Mouse (Mus musculus): ENCODE results near the gene Hmg20b. TPM values are rescaled to one million over a fixed set of nuclear protein-coding genes. Genes with fewer than 3 reads are reported as not detected.

Gene Hmg20b
- polyA plus RNA-seq, 1 experiment from 2014 or later, result 82.8 TPM

- no peak for ATAC-seq (replicated peaks; ENCODE audit: insufficient number of reproducible peaks, insufficient read depth, low FRiP score, low read depth)
- Histone ChIP-seq H3K4me2 (peak overlapping the region; percentile 66), H3K36me3 (peaks cover 49% of the 10 kb centered on the region), H3K4me3 (peak overlapping the region; percentile 80), H3K9me3 (replicated peaks) (no peaks in the 10 kb centered on the region), H3K9ac (no peak overlapping the region), H3K27me3 (no peaks in the 10 kb centered on the region), H3K27ac (no peak overlapping the region), H3K4me1 (replicated peaks) (peaks cover 43% of the 10 kb centered on the region)
- 92% methylated on average over 27 of the region's 27 CpGs for WGBS
Observed at GRCm38 (mm10) chr10:81322444-81322843, 27.8 kb downstream of the Hmg20b start.

DNA sequence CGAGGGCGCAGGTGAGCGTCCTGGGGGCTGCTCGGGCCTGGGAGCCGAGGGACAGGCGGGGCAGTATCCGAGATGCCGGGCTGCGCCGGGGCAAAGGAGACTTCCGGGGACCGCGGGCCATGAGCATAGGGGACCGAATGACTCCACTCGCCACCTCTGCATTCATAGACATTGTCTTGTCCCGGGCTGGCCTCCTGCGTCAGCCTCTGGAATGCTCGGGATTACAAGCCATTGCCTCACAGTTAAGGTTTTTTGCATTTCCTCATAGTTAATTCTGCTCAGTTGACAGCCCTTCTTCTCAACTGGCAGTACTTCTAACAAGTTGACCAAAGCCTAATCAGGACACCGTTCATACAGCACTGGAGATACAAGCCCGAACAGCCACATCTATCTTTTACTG lies 28.8 kb downstream of the Hmg20b start:
- Histone ChIP-seq H3K36me3 (peaks cover 44% of the 10 kb centered on the region), H3K9me3 (replicated peaks) (no peaks in the 10 kb centered on the region), H3K4me2 (peak overlapping the region; percentile 66), H3K9ac (peak overlapping the region; percentile 85), H3K27ac (peak overlapping the region; percentile 91), H3K4me1 (replicated peaks) (peaks cover 48% of the 10 kb centered on the region), H3K27me3 (no peaks in the 10 kb centered on the region), H3K4me3 (peak overlapping the region; percentile 80)
- WGBS, result 3% methylated on average over 20 of the region's 20 CpGs
- no peak for ATAC-seq (replicated peaks; ENCODE audit: insufficient number of reproducible peaks, insufficient read depth, low FRiP score, low read depth)

- H3K4me1 ChIP-seq (replicated peaks), result peaks cover 47% of the 10 kb centered on the region
- H3K27me3 ChIP-seq, result no peaks in the 10 kb centered on the region
- under 1% methylated on average over 68 of the region's 68 CpGs for WGBS
- peak within 1 kb of the TSS; percentile 91 for H3K27ac ChIP-seq
- ATAC-seq (replicated peaks; ENCODE audit: insufficient number of reproducible peaks, insufficient read depth, low FRiP score, low read depth), result peak; percentile 92
- H3K4me2 ChIP-seq, result peak within 1 kb of the TSS; percentile 66
- peaks cover 43% of the 10 kb centered on the region for H3K36me3 ChIP-seq
- peak within 1 kb of the TSS; percentile 85 for H3K9ac ChIP-seq
- no peaks in the 10 kb centered on the region for H3K9me3 ChIP-seq (replicated peaks)
- H3K4me3 ChIP-seq, result peak within 1 kb of the TSS; percentile 80
Observed at GRCm38 (mm10) chr10:81320550-81321347, 29.5 kb downstream of the Hmg20b start, which contains the start of gene Cactin. TSS of gene Cactin (plus strand) at chr10:81321103.

GRCm38 (mm10) chr10:81319741-81320549 lies 30.3 kb downstream of the Hmg20b start:
- Histone ChIP-seq H3K4me2 (peak overlapping the region; percentile 65), H3K36me3 (peaks cover 42% of the 10 kb centered on the region), H3K27ac (peak overlapping the region; percentile 91), H3K9me3 (replicated peaks) (no peaks in the 10 kb centered on the region), H3K4me1 (replicated peaks) (peaks cover 47% of the 10 kb centered on the region), H3K27me3 (no peaks in the 10 kb centered on the region), H3K9ac (peak overlapping the region; percentile 53), H3K4me3 (peak overlapping the region; percentile 80)
- ATAC-seq (replicated peaks; ENCODE audit: insufficient number of reproducible peaks, insufficient read depth, low FRiP score, low read depth), result no peak; the same call in 1 of the 2 replicates
- WGBS, result 1% methylated on average over 38 of the region's 38 CpGs

DNA sequence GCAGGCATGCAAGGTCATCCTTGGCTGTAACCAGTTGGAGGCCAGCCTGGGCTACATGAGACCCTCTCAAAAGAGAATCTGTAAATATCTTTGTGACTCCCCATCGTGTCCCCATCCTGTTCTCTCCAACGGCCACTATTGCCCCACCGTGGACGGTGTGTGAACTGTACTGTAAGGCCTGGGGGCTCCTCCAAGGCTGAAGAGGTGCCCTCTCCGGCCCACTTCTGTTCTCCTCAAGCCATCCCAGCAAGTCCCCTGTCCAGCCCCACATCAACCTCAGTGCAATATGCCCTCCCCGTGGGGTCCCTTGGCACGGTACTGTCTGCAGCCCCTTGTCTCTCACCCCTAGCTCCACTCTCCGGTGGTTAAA lies 31.0 kb downstream of the Hmg20b start:
- Histone ChIP-seq H3K4me2 (peak overlapping the region; percentile 65), H3K4me1 (replicated peaks) (peaks cover 47% of the 10 kb centered on the region), H3K9me3 (replicated peaks) (no peaks in the 10 kb centered on the region), H3K36me3 (peaks cover 41% of the 10 kb centered on the region), H3K9ac (peak overlapping the region; percentile 53), H3K27me3 (no peaks in the 10 kb centered on the region), H3K27ac (peak overlapping the region; percentile 91), H3K4me3 (peak overlapping the region; percentile 80)
- no peak for ATAC-seq (replicated peaks; ENCODE audit: insufficient number of reproducible peaks, insufficient read depth, low FRiP score, low read depth)
- WGBS, result 37% methylated on average over 8 of the region's 8 CpGs

DNA sequence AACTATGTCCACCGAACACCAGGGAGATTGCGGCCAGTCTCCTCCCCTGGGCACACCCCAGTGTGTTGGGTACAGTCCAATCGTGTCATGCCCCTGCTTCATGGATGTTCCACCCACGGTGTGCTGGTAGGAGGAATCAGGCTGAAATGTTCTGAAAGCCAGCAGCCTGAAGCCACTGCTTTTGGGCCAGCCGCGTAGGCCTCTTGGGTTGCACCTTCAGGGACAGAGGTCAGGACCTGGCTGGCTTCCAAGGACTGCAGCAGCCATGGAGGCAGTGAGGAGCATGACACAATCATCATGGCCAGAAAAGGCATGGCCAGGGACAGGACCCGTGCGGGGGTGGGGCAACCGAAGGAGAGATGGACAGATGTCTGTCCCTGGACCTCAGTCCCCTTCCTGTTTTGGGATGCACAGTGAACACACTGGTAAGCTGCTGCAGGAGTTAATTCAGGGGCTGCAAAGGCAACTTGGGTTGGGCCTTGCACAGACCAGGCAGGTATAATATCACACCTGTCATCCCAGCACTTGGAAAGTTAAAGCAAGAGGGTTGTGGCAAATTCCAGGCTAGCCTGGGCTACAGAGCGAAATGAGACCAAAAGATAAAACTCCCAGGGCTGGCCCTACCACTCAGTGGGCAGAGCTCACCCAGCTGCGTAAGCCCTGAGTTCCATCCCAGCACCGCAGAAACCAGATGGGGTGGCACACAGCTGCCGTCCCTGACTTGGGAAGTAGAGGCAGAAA lies 31.5 kb downstream of the Hmg20b start:
- Histone ChIP-seq H3K36me3 (peaks cover 41% of the 10 kb centered on the region), H3K27ac (peak overlapping the region; percentile 91; the same call in 1 of the 2 replicates), H3K4me2 (peak overlapping the region; percentile 65), H3K4me1 (replicated peaks) (peaks cover 47% of the 10 kb centered on the region), H3K27me3 (no peaks in the 10 kb centered on the region), H3K9ac (peak overlapping the region; percentile 53; the same call in 1 of the 2 replicates), H3K9me3 (replicated peaks) (no peaks in the 10 kb centered on the region), H3K4me3 (no peak overlapping the region)
- WGBS, result 77% methylated on average over 13 of the region's 13 CpGs
- ATAC-seq (replicated peaks; ENCODE audit: insufficient number of reproducible peaks, insufficient read depth, low FRiP score, low read depth), result no peak

DNA sequence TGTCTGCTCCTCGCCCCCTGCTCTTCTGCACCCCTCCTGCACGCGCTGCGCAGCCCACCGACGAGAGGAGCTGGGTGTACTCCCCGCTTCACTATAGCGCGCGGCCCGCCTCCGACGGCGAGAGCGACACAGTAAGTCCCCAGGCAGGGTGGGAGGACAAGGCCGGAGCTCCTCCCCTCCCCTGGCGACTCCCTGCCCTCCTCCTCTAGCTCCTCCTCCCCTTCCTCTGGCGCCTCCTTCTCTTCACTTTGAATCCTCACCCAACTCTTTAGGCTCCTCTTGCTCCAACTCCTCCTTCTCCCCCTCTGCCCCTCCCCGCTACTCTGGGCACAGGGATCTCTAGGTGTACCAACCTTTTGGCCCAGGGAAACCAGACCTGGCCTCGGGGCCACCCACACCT lies 33.0 kb downstream of the Hmg20b start:
- Histone ChIP-seq H3K9ac (peak overlapping the region; percentile 10; the same call in 1 of the 2 replicates), H3K4me2 (peak overlapping the region; percentile 57), H3K27ac (no peak overlapping the region), H3K36me3 (peaks cover 40% of the 10 kb centered on the region), H3K4me1 (replicated peaks) (peaks cover 44% of the 10 kb centered on the region), H3K4me3 (peak overlapping the region; percentile 29), H3K9me3 (replicated peaks) (no peaks in the 10 kb centered on the region), H3K27me3 (no peaks in the 10 kb centered on the region)
- 22% methylated on average over 20 of the region's 20 CpGs for WGBS
- no peak for ATAC-seq (replicated peaks; ENCODE audit: insufficient number of reproducible peaks, insufficient read depth, low FRiP score, low read depth)

DNA sequence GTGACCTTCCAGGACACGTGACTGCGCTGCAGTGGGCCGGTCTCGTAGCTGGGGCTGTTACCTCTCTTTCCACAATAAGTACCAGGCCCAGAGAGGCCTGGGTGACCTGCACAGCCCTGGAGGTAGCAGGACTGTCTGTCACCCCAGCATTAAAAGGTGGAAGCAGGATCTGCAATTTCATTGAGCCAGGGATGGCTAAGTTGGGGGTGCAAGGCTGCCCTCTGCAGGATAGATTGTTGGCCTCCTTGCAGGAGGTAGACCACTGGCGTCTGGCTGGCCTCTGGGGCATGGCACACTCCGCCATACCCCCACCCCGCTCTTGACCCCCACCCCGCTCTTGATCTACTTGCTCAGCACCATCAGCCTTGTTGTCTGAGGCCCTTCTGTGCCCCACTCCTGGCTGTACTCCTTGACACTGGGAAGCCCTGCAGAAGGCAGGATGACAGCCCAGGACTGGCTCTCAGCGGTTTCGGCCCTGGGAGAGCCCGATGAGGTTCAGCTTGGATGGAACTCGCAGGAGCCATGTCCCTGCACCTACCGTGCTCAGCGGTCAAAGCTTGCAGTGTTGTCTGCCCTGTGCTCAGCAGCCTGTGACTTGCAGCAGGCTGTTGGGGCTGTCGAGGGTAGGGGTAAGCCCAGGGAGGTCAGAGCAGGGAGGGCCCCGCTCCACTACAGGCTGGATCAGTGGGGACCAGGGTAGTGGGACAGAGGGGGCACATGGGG lies 33.8 kb downstream of the Hmg20b start:
- Histone ChIP-seq H3K4me3 (peak overlapping the region; percentile 29), H3K9ac (peak overlapping the region; percentile 10; the same call in 1 of the 2 replicates), H3K9me3 (replicated peaks) (no peaks in the 10 kb centered on the region), H3K27ac (no peak overlapping the region), H3K4me1 (replicated peaks) (peaks cover 37% of the 10 kb centered on the region), H3K27me3 (no peaks in the 10 kb centered on the region), H3K36me3 (peaks cover 47% of the 10 kb centered on the region), H3K4me2 (peak overlapping the region; percentile 57)
- 49% methylated on average over 16 of the region's 16 CpGs for WGBS
- no peak for ATAC-seq (replicated peaks; ENCODE audit: insufficient number of reproducible peaks, insufficient read depth, low FRiP score, low read depth)

- ATAC-seq (replicated peaks; ENCODE audit: insufficient number of reproducible peaks, insufficient read depth, low FRiP score, low read depth), result no peak
- Histone ChIP-seq H3K27me3 (no peaks in the 10 kb centered on the region), H3K27ac (no peak overlapping the region), H3K9me3 (replicated peaks) (no peaks in the 10 kb centered on the region), H3K9ac (no peak overlapping the region), H3K4me3 (no peak overlapping the region), H3K4me2 (no peak overlapping the region), H3K36me3 (peaks cover 57% of the 10 kb centered on the region), H3K4me1 (replicated peaks) (peaks cover 37% of the 10 kb centered on the region)
- WGBS, result 87% methylated on average over 16 of the region's 16 CpGs
Observed at GRCm38 (mm10) chr10:81315587-81315986, 34.7 kb downstream of the Hmg20b start.

GRCm38 (mm10) chr10:81314201-81314600 lies 36.1 kb downstream of the Hmg20b start:
- WGBS, result 76% methylated on average over 7 of the region's 7 CpGs
- ATAC-seq (replicated peaks; ENCODE audit: insufficient number of reproducible peaks, insufficient read depth, low FRiP score, low read depth), result no peak
- Histone ChIP-seq H3K4me2 (no peak overlapping the region), H3K4me3 (no peak overlapping the region), H3K4me1 (replicated peaks) (peaks cover 28% of the 10 kb centered on the region), H3K27ac (no peak overlapping the region), H3K9ac (no peak overlapping the region), H3K9me3 (replicated peaks) (no peaks in the 10 kb centered on the region), H3K27me3 (no peaks in the 10 kb centered on the region), H3K36me3 (peaks cover 70% of the 10 kb centered on the region)

All from heart, embryonic 15.5 days (tissue).